Comparison of ENCODE assay signal across 8 mouse cellular contexts in the genomic region with DNA sequence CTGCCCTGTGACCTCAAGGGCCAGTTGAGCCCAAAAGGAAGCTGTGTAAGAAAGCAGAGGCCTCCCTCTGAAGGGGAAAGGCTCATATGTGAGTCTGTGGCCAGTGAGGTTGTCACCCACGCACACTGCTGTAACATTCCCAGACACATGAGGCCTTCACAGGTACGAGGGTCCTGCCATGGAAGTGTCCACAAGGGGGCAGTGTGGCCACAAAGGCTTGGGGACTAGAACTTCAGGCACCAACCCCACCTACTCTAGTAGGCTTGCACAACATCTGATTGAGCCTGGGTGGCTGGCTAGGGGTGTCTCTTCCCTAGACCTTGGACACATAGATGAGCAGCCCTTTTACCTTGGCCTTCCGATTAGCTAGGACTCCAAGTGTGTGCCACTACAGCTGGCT. TPM values are rescaled to one million over a fixed set of nuclear protein-coding genes. Genes with fewer than 3 reads are reported as not detected.
DNase-seq lines count a peak whose midpoint lies in the region; ATAC-seq and TF ChIP-seq lines count a peak whose summit lies in the region.

No protein-coding gene starts in this region.

- peaks cover 58% of the 10 kb centered on the region for H3K4me1 ChIP-seq in G1E (ENCODE audit: insufficient read depth, low read depth, low read length)
- no peaks in the 10 kb centered on the region for H3K4me1 ChIP-seq in lung, embryonic 14.5 days (ENCODE audit: insufficient read depth)

- H3K4me2 ChIP-seq in lung, embryonic 14.5 days = no peak overlapping the region

- peak; percentile 93 to 94 for DNase-seq in B cell, adult 2 months
- peak; percentile 58 for DNase-seq in G1E (ENCODE audit: low spot score)
- peak; percentile 75 to 79 for DNase-seq in cerebellum, adult 18-20 months
- DNase-seq in gastrocnemius, adult 8-10 months (ENCODE audit: low spot score in 2 of 2) = peak; percentile 67 to 78
- peak; percentile 41 to 85 for DNase-seq in layer of hippocampus, adult 18-20 months (ENCODE audit: low spot score in 2 of 2)
- DNase-seq in lung, embryonic 14.5 days = peak; percentile 86
- DNase-seq in right cerebral cortex, postnatal 14 days = peak; percentile 78
- peak; percentile 83 for DNase-seq in urinary bladder, postnatal 25 days (ENCODE audit: low spot score)

- peak; percentile 95 for TF ChIP-seq CTCF in G1E (IDR thresholded peaks at IDR 0.05; ENCODE audit: low read depth, low read length)
- peak; percentile 88 for TF ChIP-seq CTCF in lung, embryonic 14.5 days (IDR thresholded peaks at IDR 0.05; ENCODE audit: low read depth)

- H3K4me3 ChIP-seq in G1E (ENCODE audit: low read depth, low read length) = no peak overlapping the region
- no peak overlapping the region for H3K4me3 ChIP-seq in lung, embryonic 14.5 days (ENCODE audit: low read depth, low read length)

- 22% methylated on average over 3 of the region's 3 CpGs for WGBS in lung, embryonic 14.5 days

- H3K27me3 ChIP-seq in G1E (ENCODE audit: insufficient read depth, low read length) = peaks cover 5% of the 10 kb centered on the region; the same call in 1 of the 2 replicates
- no peaks in the 10 kb centered on the region for H3K27me3 ChIP-seq in lung, embryonic 14.5 days (ENCODE audit: insufficient read depth, low read length)

- no peak overlapping the region for H3K9ac ChIP-seq in lung, embryonic 14.5 days

- H3K27ac ChIP-seq in lung, embryonic 14.5 days (ENCODE audit: low read depth) = no peak overlapping the region

- no peaks in the 10 kb centered on the region for H3K36me3 ChIP-seq in G1E (replicated peaks)
- no peaks in the 10 kb centered on the region for H3K36me3 ChIP-seq in lung, embryonic 14.5 days (ENCODE audit: insufficient read depth)

- no peak for ATAC-seq in G1E (ENCODE audit: extremely low read depth, insufficient number of reproducible peaks, low FRiP score, poor library complexity, severe bottlenecking)
- ATAC-seq in lung, embryonic 14.5 days (ENCODE audit: insufficient read depth) = no peak

- H3K9me3 ChIP-seq in G1E (replicated peaks) = no peaks in the 10 kb centered on the region
- H3K9me3 ChIP-seq in lung, embryonic 14.5 days (ENCODE audit: low read depth, low read length) = no peaks in the 10 kb centered on the region

RNA-seq across cellular contexts. Expression of gene Tnip2, which starts 4.1 kb away (rescaled TPM):
- total RNA-seq in G1E (2014; fragmentation: Nextera tagmentation) (5.4 and 11.1 TPM in 2 replicates), G1E (2017) (17.1 and 19.6 TPM in 2 replicates)
- 4.8 and 4.9 TPM in 2 replicates for polyA plus RNA-seq in G1E (2012)
- 1 to 10 TPM; 1.7 to 4.0 (median 2.6) TPM for total RNA-seq in gastrocnemius, adult 8-10 months (2022)
- 10 to 100 TPM; 22.9 to 24.3 TPM for total RNA-seq in layer of hippocampus, adult 18-20 months (2021)
- 16.2 and 16.5 TPM in 2 replicates for polyA plus RNA-seq in lung, embryonic 14.5 days (2014; fragmentation: Nextera tagmentation; extraction: Ambion mirVana)

RNA-seq across cellular contexts. Expression of gene Sh3bp2, which starts 7.7 kb away (rescaled TPM):
- total RNA-seq in G1E (2014; fragmentation: Nextera tagmentation) (2.2 and 3.1 TPM in 2 replicates), G1E (2017) (3.5 and 5.6 TPM in 2 replicates)
- polyA plus RNA-seq in G1E (2012) = 5.7 and 6.7 TPM in 2 replicates
- 1 to 10 TPM in 3 of 4 experiments, under 1 TPM in 1; 0.59 to 2.7 (median 1.4) TPM for total RNA-seq in gastrocnemius, adult 8-10 months (2022)
- total RNA-seq in layer of hippocampus, adult 18-20 months (2021) = 1 to 10 TPM; 3.9 to 5.2 TPM
- 7.6 and 15.0 TPM in 2 replicates for polyA plus RNA-seq in lung, embryonic 14.5 days (2014; fragmentation: Nextera tagmentation; extraction: Ambion mirVana)

RNA-seq across cellular contexts. Expression of gene Add1, which starts 55.6 kb away (rescaled TPM):
- total RNA-seq in G1E (2014; fragmentation: Nextera tagmentation) (147 and 158 TPM in 2 replicates), G1E (2017) (95.2 and 103 TPM in 2 replicates)
- 257 TPM in 2 replicates for polyA plus RNA-seq in G1E (2012)
- total RNA-seq in gastrocnemius, adult 8-10 months (2022) = 10 to 100 TPM; 59.0 to 71.9 (median 66.0) TPM
- total RNA-seq in layer of hippocampus, adult 18-20 months (2021) = 100 to 1,000 TPM; 452 to 467 TPM
- 213 and 222 TPM in 2 replicates for polyA plus RNA-seq in lung, embryonic 14.5 days (2014; fragmentation: Nextera tagmentation; extraction: Ambion mirVana)
